Mouse (Mus musculus): ENCODE data around the gene Oit3.
A peak's percentile ranks its signal among the peaks of the same experiment; 100 is the strongest.

Gene Oit3

DNA sequence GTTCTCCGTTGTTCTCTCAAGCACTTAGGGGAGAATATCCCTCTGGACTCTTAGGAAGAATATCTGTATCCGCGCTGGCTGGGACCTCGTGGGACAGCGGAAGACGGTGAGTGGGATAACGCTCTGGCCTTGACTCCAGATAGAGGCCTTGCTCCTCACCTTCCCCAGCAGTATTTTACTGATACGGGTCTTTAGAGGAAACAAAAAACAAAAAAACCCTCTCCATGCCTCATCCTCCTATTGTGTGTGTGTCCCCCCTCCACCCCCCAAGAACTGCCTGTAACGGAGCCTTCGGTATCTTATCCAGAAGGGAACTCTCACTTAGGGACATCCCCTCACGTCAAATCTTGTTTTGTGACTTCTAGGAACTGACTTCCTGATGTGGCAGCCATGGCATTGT lies at the start of gene Oit3:
Gene Oit3 (minus strand): TSS at position 44 of the 400 bp plus-strand sequence.
- DNase-seq (ENCODE audit: extremely low read depth, low read depth): no peak

DNA sequence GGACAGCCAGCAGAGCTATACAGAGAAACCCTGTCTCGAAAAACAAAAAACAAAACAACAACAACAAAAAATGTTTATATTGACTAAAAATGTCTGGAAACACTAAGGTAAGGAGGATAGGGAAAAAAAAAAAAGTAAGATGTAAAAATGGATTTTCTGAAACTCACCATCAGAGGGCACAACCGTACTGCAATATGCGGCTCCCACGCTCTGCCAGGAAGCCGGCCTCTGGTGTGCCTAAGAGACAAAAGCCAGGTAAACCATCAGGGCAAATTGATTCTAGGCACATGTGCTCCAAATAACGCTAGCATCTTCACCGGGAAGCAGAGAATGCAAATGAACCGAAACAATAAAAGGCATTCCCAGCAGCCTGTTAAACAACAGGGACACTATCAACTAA lies 49.3 kb upstream of the Oit3 start:
- no peak for DNase-seq (ENCODE audit: extremely low read depth, low read depth)

DNA sequence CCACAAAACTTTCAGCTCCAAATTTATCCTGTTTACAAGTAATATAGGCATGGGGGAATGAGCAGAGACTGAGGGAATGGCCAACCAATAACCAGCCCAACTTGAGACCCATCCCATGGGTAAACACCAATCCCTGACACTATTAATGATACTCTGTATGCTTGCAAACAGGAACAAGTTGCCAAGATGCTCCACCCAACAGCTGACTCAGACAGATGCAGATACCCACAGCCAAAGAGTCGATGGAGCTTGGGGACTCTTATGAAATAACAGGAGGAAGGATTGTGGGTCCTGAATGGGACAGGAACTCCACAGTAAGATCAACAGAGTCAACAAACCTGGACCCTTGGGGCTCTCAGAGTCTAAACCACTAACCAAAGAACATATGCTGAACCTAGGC lies 47.8 kb upstream of the Oit3 start:
- DNase-seq (ENCODE audit: extremely low read depth, low read depth): no peak

DNA sequence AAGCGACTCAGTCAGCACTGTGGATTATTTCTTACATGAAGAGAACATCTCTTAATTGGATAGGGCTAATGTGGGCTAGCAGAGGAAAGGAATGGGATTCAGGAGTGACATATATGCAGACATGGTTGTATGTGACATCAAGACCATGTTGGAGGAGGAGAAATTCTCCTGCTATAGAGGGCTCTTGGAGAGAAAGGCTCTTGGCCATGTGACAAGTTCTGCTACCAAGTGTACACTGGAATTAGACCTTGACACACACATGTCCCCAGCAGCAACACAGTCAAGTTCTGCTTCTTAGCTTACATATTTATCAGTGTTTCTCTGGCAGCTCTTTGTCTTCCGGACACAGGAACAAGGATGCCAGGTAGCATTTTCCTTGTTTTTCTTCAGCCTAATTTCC lies 45.8 kb upstream of the Oit3 start:
- no peak for DNase-seq (ENCODE audit: extremely low read depth, low read depth)

DNA sequence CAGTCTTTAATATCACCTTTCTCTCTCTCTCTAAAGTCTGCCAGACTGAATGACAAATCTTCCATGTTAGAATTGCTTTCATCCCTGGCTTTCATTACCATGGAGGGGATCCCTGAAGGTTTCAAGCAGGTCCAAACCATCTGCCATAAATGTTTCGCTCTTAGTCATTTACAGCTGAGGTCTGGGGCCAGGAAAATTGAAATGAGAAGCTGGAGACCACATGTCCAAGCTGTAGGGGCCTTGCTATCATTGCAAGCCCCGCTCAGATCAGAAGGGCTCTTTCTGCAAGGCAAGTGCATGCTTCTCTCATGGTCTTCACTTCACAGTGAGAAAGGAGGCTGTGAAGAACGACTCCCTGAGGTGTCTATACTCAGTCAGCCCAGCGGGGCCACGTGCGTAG lies 42.7 kb upstream of the Oit3 start:
- no peak for DNase-seq (ENCODE audit: extremely low read depth, low read depth)

DNA sequence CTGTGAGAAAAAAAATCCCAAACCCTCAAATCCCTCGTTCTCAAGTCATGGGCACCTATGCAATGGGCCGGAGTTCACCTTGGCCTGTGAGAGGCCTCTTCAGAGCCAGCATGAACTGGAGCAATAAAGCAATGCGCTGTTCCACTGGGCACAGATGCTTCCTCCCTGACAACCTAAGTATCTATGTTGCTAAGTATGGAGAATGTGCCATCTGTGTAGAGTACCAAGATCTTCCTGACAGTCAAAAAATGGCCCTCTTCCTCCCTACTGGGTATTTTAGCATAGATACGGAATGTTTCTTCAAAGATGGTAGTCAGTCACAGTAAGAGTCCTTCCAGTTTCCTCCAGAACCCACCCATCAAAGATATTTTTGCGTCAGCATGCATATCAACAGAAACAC lies 39.8 kb upstream of the Oit3 start:
- DNase-seq (ENCODE audit: extremely low read depth, low read depth): no peak

DNA sequence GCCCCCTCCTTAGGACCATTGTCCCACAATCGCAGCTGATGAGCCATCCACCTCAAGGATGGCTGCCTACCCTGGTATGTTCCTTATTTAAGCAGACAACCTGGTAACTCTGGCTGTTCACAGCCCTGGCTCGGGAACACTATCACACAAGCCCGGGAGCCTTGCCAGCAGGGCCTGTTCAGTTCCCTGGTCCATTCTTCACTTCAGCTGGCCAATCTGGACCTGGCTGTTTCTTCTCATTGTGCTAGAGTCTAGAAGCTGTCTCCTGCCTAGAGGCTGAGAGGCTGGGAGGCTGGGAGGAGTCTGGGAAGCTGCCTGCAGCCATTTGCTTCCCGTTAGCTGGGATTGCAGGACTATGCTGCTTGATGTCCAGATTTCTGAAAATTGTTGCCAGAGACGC lies 28.9 kb upstream of the Oit3 start:
- no peak for DNase-seq (ENCODE audit: extremely low read depth, low read depth)

DNA sequence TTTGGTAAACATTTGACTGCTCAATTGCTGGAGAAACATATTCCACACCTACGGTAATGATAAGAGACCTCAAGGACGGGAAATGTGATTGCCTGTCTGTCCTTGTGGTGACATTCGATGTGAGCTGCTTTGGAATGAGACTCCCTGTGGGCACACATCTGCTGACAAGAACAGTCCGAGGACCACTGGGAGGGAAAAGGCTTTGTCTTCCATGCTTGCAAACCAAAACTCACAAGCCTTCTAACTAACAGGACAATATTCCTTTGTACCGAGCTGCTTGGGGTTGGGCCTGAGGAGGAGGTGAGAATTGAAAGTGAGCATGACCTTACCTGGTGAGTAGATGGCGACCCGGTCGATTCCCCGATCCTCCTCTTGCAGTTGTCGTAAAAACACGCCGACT lies 25.7 kb upstream of the Oit3 start:
- no peak for DNase-seq (ENCODE audit: extremely low read depth, low read depth)

DNA sequence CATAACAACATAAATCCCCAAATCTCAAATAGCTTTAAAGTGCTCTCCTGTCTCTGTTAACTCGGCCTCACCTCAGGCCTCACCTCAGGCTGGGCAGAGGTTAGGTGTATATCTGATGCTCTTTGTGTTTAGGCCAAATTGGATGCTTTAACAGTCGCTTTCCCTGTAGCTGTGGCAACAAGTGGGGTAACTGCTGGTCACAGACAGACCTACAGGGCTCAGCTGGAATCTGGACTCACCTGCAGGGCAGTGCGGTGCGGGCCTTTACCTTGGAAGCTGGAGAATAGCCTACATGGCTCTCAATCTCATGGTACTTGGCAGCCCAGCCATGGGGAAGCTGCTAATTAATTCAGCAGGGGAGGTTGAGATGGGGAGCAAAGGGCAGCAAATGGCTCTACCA lies 25.0 kb upstream of the Oit3 start:
- no peak for DNase-seq (ENCODE audit: extremely low read depth, low read depth)

DNA sequence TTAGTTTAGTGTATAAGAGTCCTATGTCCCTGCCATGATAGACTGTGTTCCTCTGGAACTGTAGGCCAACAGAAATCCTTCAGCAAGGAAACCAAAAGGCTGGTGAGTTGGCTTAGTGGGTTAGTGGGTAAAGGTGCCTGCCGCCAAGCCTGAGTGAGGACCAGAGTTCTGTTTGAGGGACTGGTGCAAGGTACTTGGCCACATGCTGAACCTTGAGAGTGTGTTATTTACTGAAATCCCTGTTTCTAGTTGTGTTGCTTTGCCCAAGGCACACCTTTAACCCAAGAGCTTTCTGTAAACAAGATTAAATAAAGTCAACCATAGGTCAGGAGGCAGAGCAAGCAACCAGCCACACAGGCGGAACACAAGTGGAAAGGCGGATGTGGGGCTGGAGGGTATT lies 24.0 kb upstream of the Oit3 start:
- no peak for DNase-seq (ENCODE audit: extremely low read depth, low read depth)

DNA sequence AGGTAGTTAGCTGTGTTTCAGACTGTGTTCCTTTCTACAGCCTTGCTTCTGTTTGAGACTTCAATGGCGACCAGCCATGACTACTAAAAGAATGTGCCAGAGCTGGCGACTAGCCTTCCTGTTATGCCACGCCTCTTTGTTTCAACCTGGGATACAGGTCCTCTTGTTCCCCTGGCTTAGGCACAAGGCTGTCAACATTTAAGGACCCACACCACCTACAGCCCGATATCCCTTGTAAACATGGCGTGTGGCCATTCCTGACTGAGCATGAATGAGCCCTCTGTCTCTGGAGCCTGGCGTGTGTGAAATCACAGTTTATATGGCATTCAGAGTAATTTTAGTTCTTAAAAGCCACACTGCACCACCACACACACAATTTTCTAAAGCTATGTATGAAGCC lies 20.7 kb upstream of the Oit3 start:
- no peak for DNase-seq (ENCODE audit: extremely low read depth, low read depth)

DNA sequence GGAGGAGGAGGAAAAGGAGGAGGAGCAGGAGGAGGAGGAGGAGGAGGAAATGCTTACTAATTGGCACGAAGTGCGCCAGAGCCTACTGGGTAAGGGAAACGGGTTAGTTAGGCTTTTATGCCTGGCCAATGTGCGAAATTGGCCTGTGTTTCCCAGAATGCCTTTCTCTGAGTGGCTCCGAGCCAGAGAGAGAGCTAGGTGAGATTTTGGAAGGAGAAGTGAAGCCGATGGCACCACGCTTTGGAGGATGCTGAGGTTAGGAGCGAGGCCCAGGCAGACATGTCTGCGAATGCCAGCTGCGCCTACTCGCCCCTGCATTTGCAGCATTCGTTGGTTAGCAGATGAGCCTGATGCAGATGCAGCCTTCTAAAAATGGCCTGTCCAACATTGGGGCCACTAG lies 18.2 kb upstream of the Oit3 start:
- no peak for DNase-seq (ENCODE audit: extremely low read depth, low read depth)

DNA sequence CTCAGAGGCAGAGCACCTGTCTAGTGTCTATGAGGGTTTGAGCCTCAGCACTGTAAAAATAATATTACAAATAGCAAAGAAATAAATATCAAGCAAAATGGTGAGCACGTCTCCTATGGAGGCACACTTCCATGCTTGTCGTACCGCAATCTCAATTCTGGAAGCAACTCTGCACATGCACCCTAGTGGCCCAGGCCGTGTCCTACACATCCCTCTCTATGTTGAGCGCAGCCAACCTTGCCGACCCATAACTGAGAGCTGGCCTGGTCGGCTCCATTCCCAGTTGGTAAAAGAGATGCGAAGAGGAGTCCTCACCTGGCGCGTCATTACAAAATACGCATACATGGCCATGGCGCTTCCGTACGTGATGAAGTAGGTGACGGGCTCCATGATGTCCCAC lies 13.1 kb upstream of the Oit3 start:
- DNase-seq (ENCODE audit: extremely low read depth, low read depth): no peak

DNA sequence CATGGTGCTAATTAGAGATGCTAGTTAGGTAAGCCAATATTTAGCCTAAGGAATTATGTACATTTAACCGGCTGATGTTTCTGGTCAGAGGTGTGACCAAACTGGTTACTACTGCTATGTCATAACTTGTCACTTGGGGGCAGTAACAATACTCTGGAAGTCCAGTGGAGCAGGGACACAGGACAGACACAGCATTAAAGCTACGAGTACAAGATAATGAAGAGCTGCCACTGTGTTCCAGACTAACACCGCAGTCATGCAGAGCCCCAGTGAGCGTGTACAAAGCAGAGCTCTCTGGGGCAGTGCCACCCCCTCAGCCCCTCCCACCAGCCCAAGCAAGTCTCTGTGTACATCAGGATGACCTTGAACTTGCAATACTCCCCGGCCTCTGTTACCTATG lies 10.3 kb upstream of the Oit3 start:
- DNase-seq (ENCODE audit: extremely low read depth, low read depth): peak; percentile 18

DNA sequence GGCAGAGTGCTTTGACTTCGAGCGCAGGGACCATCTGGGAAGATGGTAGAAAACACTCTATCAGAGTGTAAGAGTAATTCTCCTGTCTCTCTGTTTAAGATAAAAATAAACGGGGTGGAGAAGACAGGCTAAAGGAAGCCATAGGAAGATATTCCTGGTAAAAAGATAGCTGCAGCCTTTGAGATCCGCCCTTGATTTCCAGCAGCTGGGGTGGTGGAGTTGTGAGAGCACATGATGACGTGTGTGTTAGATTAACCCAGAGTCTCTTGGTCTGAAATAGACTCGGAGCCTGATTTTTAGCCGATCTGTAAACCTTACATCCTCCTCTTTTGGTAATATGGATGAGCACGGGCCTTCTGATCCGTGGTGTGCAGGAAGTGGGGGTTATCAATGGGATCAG lies 6.0 kb upstream of the Oit3 start:
- no peak for DNase-seq (ENCODE audit: extremely low read depth, low read depth)

DNA sequence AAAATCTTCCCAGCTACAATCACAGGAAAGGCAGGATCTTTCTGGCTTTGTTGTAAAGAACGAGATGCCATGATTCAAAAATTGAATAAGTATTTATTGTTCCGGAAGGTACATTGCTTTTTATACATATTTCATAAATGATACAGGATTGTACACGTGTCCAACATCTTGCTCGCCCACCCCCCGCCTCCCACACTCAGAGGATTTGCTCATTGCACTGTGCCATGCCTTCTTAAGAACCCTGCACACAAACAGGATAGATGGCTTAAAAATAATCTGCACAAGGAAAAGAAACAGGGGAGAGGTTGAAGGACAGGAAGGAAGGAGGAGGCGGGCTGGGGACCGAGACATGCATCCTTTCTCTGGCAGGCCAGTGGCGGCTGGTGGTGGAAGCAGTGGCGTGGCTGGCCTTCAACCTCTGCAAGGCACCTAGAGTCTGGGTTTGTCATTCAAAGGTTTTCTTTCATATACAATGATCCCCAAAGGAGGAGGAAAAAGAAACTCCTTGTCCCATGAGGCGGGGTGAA lies 5.4 kb upstream of the Oit3 start:
- no peak for DNase-seq (ENCODE audit: extremely low read depth, low read depth)

DNA sequence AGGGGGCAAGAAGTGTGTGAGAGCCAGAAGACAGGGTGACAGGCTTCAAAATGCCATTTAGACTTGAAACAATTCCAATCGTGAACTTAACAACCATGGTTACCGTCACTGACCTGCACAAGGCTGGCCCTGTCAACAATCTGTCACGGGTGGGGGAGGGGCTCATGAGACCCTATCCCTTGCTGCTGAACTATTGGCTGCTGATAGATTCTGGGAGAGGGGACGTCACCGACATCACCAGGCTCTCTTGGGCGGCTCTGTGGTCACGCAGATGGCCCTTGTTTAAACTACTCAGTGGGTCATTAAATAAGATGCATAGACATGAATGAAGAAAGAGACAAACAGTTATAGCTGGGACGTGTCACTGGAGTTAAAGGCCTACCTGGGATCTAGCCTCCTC lies 3.1 kb upstream of the Oit3 start:
- no peak for DNase-seq (ENCODE audit: extremely low read depth, low read depth)

DNA sequence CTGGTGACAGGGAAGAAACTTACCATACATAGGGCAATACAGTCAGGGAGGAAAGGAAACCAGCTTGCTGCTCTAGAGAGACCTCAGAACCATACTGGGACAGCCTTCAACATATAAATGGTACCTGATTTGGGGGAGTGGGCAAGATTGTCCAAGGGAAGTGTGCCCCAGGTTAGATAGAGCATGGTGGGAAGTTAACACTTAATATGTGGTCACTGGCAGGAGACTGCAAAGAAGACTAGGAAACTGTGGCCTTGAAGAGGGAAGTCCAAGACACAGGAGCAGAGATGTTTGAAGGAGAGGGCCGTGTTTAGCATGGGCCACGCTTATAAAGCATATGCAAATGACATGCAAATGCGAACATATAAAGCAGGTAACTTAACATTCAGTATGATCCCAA lies 2.5 kb upstream of the Oit3 start:
- no peak for DNase-seq (ENCODE audit: extremely low read depth, low read depth)

DNA sequence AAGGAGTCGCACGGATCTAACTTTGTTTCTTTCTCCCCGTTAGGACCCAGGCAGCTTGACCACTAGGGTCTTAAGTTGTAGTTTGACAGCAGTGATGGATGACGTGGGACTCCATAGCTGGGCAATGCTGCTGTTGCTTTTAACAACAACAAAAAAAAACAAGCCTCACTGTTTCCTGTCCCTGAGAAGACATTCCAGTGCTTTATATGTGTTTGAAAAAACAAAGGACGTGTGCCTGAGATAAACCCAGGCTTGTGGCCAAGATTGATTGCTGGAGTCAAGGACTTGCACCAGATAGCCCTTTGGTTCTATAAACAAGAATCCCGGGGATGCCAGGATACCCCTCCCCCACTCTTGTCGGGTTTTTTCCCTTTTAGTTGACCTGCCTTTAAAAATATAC lies 1.6 kb upstream of the Oit3 start:
- DNase-seq (ENCODE audit: extremely low read depth, low read depth): no peak

DNA sequence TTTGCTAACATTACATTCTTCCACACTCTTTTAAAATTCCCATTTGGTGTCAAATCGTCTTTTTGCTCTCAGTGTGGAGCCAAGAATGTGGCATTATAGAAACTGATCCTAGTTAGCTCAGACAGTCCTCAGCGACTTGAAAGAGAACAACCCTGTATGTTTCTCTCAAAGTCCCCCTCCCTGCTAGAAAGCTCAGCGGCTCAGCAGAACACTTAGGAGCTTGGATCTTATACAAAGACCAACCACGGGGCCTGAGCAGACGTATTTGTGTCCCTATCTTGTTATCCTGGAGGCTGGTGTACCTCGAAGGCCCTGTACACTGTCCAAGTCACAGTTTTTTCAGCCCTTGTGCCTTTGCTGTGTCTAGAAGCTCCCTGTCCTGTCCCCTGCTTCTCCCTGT lies 1.4 kb downstream of the Oit3 start:
- DNase-seq (ENCODE audit: extremely low read depth, low read depth): no peak

DNA sequence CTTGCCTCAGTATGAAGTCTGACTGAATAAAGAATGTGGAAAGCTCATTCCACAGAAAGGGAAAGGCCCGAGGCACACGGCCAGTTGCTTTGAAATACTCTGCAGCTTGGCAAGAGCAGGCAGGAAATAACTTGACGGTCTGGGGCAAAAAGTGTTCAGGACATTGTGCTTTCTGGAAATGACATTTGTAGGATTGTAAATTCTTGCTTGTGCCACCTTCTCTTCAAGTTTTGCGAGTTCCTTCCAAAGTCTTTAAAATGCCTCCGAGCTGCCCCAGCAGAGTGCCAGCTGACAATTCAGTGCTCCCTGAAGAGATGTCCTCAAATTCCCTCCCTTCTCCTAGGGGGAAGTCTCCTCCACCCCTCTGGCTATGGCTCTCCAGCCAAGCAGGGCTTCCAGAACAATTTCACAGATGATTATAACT lies 2.1 kb downstream of the Oit3 start:
- DNase-seq (ENCODE audit: extremely low read depth, low read depth): no peak

DNA sequence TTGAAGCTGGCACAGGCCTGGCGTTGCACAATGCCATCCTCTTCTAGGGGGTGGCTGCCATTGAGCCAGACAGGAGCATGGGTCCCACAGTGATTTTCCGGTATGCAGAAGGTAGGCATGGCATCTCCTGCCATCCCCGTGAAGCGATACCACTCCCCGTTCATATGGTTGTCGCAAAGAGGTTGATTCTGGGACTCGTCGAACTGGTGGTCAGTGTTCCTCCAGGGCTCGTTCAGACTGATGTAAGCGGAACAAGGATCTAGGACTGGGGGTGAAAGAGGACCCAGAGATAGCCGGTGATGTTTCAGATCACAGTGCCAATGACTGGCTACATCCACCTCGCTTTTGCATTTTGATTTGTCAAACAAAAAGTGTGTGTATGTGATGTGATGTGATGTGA lies 2.9 kb downstream of the Oit3 start:
- no peak for DNase-seq (ENCODE audit: extremely low read depth, low read depth)

DNA sequence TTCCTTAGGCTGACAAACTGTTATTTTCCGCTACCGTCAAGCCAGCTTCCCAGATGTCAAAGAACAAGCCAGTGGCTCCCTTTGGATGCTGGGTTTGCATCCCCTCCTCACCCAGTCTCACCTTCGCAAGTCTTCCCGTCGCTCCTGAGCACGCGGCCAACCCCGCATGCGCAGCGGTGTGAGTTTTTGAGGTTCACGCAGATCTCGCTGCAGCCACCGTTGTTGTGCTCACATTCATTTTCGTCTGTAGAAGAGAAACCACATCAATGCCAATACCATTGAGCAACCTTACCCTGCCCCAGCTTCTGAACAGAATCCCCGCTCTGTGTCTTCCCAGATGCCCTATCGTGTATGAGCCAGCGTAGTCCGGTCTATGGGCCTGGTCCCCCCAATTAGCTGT lies 5.8 kb downstream of the Oit3 start:
- DNase-seq (ENCODE audit: extremely low read depth, low read depth): no peak

DNA sequence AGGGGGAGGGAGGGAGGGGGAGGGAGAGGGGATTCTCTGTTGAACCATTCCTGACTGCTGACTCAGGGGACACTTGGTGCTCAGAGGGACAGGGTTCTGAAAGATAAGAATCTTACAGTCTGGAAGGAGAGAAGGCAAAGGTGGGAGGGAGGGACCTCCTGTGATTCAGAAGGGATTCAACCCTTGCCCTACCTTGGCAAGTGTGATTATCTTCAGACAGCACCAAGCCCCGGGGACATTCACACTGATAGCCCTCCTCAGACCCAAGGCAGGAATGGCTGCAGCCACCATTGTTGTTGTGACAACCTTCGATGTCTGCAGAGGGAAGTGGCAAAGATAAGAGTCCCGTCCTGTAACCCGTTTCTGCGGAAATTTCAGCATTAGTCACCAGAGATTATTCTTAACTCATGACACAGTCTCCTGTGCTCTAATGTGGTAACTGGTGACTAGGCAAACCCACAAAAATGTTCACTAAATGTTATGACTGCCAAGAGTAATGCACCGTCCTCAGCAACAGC lies 10.8 kb downstream of the Oit3 start:
- DNase-seq (ENCODE audit: extremely low read depth, low read depth): peak; percentile 85
